Mouse (Mus musculus) megakaryocyte-erythroid progenitor cell, adult 5-6 weeks (primary cell): Measurements from ENCODE around the gene Kcnt1. TPM values are rescaled to one million over a fixed set of nuclear protein-coding genes. Genes with fewer than 3 reads are reported as not detected.
"Not testable (repeated sequence)": the region's sequence is repeated elsewhere in the genome, so short reads cannot be mapped to it uniquely, and the experiment has no call there.

Experiments used
- ATAC-seq: replicated peaks from 2 replicates; pipeline ENCODE4 v1.8.0; 2016; ENCODE audit warnings: mild to moderate bottlenecking, inconsistent platforms; ENCODE audit not compliant: severe bottlenecking, poor library complexity, low FRiP score, low TSS enrichment
- total RNA-seq, 2 experiments: library from RNA; stranded (forward) in 1 of 2; stranded (reverse) in 1 of 2; fragments of 200-1000, 215-1000 nt in 1 of 2; fragments of >200 nt in 1 of 2; fragmentation: Nextera tagmentation in 1 of 2; gene quantifications; 2 replicates each; pipeline ENCODE4 v1.2.3; 2014 to 2017

Kcnt1 gene
- not detected in 2 replicates for total RNA-seq (2014; fragmentation: Nextera tagmentation)
- not detected in 2 replicates for total RNA-seq (2017)

- ATAC-seq = no peak
These were observed at the start of gene Kcnt1 for GRCm38 (mm10) chr2:25863337-25864131. TSS of gene Kcnt1 (plus strand) at chr2:25863734.

GRCm38 (mm10) chr2:25815748-25816147, 47.8 kb upstream of the Kcnt1 start, which contains the start of gene Glt6d1:
TSS of gene Glt6d1 (minus strand) at chr2:25815848.
- ATAC-seq = not testable (repeated sequence)

GRCm38 (mm10) chr2:25822806-25823205, 40.7 kb upstream of the Kcnt1 start, which contains the start of gene Lcn9:
TSS of gene Lcn9 (plus strand) at chr2:25823153.
- no peak for ATAC-seq

- no peak for ATAC-seq
These were observed 38.8 kb upstream of the Kcnt1 start for GRCm38 (mm10) chr2:25824751-25825150.

GRCm38 (mm10) chr2:25828344-25828947, 35.1 kb upstream of the Kcnt1 start:
- peak; percentile 59 for ATAC-seq

GRCm38 (mm10) chr2:25830786-25831185, 32.7 kb upstream of the Kcnt1 start:
- ATAC-seq = no peak

GRCm38 (mm10) chr2:25836291-25836690, 27.2 kb upstream of the Kcnt1 start:
- peak; percentile 86 for ATAC-seq

GRCm38 (mm10) chr2:25842161-25842560, 21.4 kb upstream of the Kcnt1 start:
- ATAC-seq = no peak

- ATAC-seq = no peak
These were observed 20.8 kb upstream of the Kcnt1 start for GRCm38 (mm10) chr2:25842758-25843157.

- no peak for ATAC-seq
These were observed 19.4 kb upstream of the Kcnt1 start for GRCm38 (mm10) chr2:25844097-25844496.

GRCm38 (mm10) chr2:25846516-25846915, 17.0 kb upstream of the Kcnt1 start:
- ATAC-seq = no peak

- ATAC-seq = no peak
These were observed 16.3 kb upstream of the Kcnt1 start, which contains the start of gene Sohlh1 for GRCm38 (mm10) chr2:25847226-25847625. TSS of gene Sohlh1 (minus strand) at chr2:25847248.

GRCm38 (mm10) chr2:25850330-25850729, 13.2 kb upstream of the Kcnt1 start:
- ATAC-seq = 0 out of 2 replicates have a peak, but pooled peaks have one; percentile 41

GRCm38 (mm10) chr2:25852626-25853025, 10.9 kb upstream of the Kcnt1 start:
- 0 out of 2 replicates have a peak, but pooled peaks have one; percentile 47 for ATAC-seq

GRCm38 (mm10) chr2:25853998-25854397, 9.5 kb upstream of the Kcnt1 start:
- ATAC-seq = no peak

- no peak for ATAC-seq
These were observed 3.6 kb upstream of the Kcnt1 start for GRCm38 (mm10) chr2:25859891-25860290.

- no peak for ATAC-seq
These were observed 1.5 kb upstream of the Kcnt1 start for GRCm38 (mm10) chr2:25862038-25862437.

GRCm38 (mm10) chr2:25862696-25863270, 751 bp upstream of the Kcnt1 start:
- no peak for ATAC-seq

GRCm38 (mm10) chr2:25864230-25864629, 696 bp downstream of the Kcnt1 start:
- ATAC-seq = no peak

GRCm38 (mm10) chr2:25865412-25865811, 1.9 kb downstream of the Kcnt1 start:
- no peak for ATAC-seq
